Comparison of ENCODE assay signal across 9 mouse cellular contexts in genomic region chr2:93203682-93204081, GRCm38 (mm10). TPM values are rescaled to one million over a fixed set of nuclear protein-coding genes. Genes with fewer than 3 reads are reported as not detected.
A peak's percentile ranks its signal among the peaks of the same experiment; 100 is the strongest.
DNase-seq lines count a peak whose midpoint lies in the region; ATAC-seq and TF ChIP-seq lines count a peak whose summit lies in the region.
"Had no signal": no experiment of that assay in that cellular context is flagged by ENCODE, and none has a peak within 500 bp of the region (broad histone marks: within the 10 kb centered on the region; RNA-seq: fewer than 3 reads in every experiment).

No protein-coding gene starts in this region.

- peaks cover 11 to 21% of the 10 kb centered on the region in 2 experiments for H3K4me1 ChIP-seq in CH12.LX (ENCODE audit: control insufficient read depth in 1 of 2, insufficient read depth in 2 of 2)
- no peaks in the 10 kb centered on the region for H3K4me1 ChIP-seq in stomach, embryonic 14.5 days (ENCODE audit: control insufficient read depth, insufficient read depth, low read length)

- dilution Hi-C loops in CH12.LX (cut with MboI; ENCODE audit: extremely low pct_ligation_motif_present, extremely low pct_unique_long_range_greater_than_20kb, low sequenced_read_pairs) = no loop called here

- H3K27me3 ChIP-seq in CH12.LX (replicated peaks) = peaks cover 78% of the 10 kb centered on the region
- H3K27me3 ChIP-seq in stomach, embryonic 14.5 days (ENCODE audit: control insufficient read depth, insufficient read depth, low read length) = no peaks in the 10 kb centered on the region
- H3K27me3 ChIP-seq: embryonic facial prominence, embryonic 12.5 days had no signal

- no peak overlapping the region for H3K9ac ChIP-seq in CH12.LX (ENCODE audit: insufficient read depth, low read depth)
- no peak overlapping the region for H3K9ac ChIP-seq in stomach, embryonic 14.5 days (replicated peaks; ENCODE audit: low read depth, low read length)
- H3K9ac ChIP-seq: embryonic facial prominence, embryonic 12.5 days had no signal

- DNase-seq in CH12.LX (ENCODE audit: extremely low read depth) (no peak), ZHBTc4 (ENCODE audit: low read depth, low spot score) (peak; percentile 71)
- DNase-seq in heart, postnatal 10 days = peak; percentile 72 to 83
- peak; percentile 86 for DNase-seq in kidney, postnatal 10 days
- peak; percentile 66 for DNase-seq in lung, postnatal 36 days
- no peak for DNase-seq in urinary bladder, adult 2 months (ENCODE audit: low spot score)

- TF ChIP-seq RAD21 in CH12.LX (IDR thresholded peaks at IDR 0.05; ENCODE audit: low read depth, low read length) = peak; percentile 37

- no peak overlapping the region for H3K4me3 ChIP-seq in CH12.LX (replicated peaks in 1 of 3; ENCODE audit: low read depth in 2 of 3, low read length in 2 of 3, poor library complexity in 1 of 3)
- no peak overlapping the region for H3K4me3 ChIP-seq in stomach, embryonic 14.5 days (ENCODE audit: low read depth, low read length)
- H3K4me3 ChIP-seq: embryonic facial prominence, embryonic 12.5 days had no signal

- TF ChIP-seq EP300 in CH12.LX (IDR thresholded peaks at IDR 0.05; ENCODE audit: low read length) = no peak

- intact Hi-C loops in heart, postnatal 10 days (cut with DNase I) = loop anchor here (1.0 to 5.0 kb wide), 2 partner anchors 215 to 269 kb away; no protein-coding TSS in a partner anchor

- no peak for TF ChIP-seq POLR2A in CH12.LX (IDR thresholded peaks at IDR 0.05; ENCODE audit: low read depth, low read length)

- no peaks in the 10 kb centered on the region for H3K79me2 ChIP-seq in CH12.LX (replicated peaks; ENCODE audit: control insufficient read depth, extremely low read depth, insufficient read depth, poor library complexity, severe bottlenecking)

- peaks cover 0 to 4% of the 10 kb centered on the region in 2 experiments for H3K36me3 ChIP-seq in CH12.LX (replicated peaks in 1 of 2; ENCODE audit: control insufficient read depth in 1 of 2, insufficient read depth in 1 of 2, low read length in 1 of 2)
- no peaks in the 10 kb centered on the region for H3K36me3 ChIP-seq in stomach, embryonic 14.5 days (ENCODE audit: control insufficient read depth, insufficient read depth, low read length)
- H3K36me3 ChIP-seq: embryonic facial prominence, embryonic 12.5 days had no signal

- peak; percentile 39 for ATAC-seq in common myeloid progenitor, adult 5-6 weeks (replicated peaks; ENCODE audit: low read depth, poor library complexity, severe bottlenecking)
- 0 out of 2 replicates have a peak, but pooled peaks have one; percentile 11 for ATAC-seq in stomach, embryonic 14.5 days (ENCODE audit: insufficient number of reproducible peaks, insufficient read depth, low FRiP score, low read depth)

- no peak overlapping the region for H3K4me2 ChIP-seq in CH12.LX (ENCODE audit: insufficient read depth, low read depth, poor library complexity, severe bottlenecking)
- H3K4me2 ChIP-seq in stomach, embryonic 14.5 days (replicated peaks; ENCODE audit: low read depth, low read length) = no peak overlapping the region
- H3K4me2 ChIP-seq: embryonic facial prominence, embryonic 12.5 days had no signal

- in situ Hi-C loops in CH12.LX (cut with MboI; ENCODE audit: low pct_ligation_motif_present, low pct_unique_long_range_greater_than_20kb, low sequenced_read_pairs) = loop anchor here (25.0 kb wide), 1 partner anchor 559 kb away; no protein-coding TSS in a partner anchor

- TF ChIP-seq CTCF in CH12.LX (conservative IDR thresholded peaks at IDR 0.05 in 1 of 2, IDR thresholded peaks at IDR 0.05 in 1 of 2; ENCODE audit: low read depth in 2 of 2, low read length in 2 of 2) = peak in 1 of 2 experiments; percentile 66; a peak in 2 of 4 replicates

- no peaks in the 10 kb centered on the region for H3K9me3 ChIP-seq in CH12.LX (replicated peaks; ENCODE audit: low read length)
- H3K9me3 ChIP-seq in stomach, embryonic 14.5 days (ENCODE audit: control insufficient read depth, low read depth, low read length) = no peaks in the 10 kb centered on the region
- H3K9me3 ChIP-seq: embryonic facial prominence, embryonic 12.5 days had no signal

- H3K27ac ChIP-seq in CH12.LX (ENCODE audit: insufficient read depth, low read depth) = no peak overlapping the region
- H3K27ac ChIP-seq in stomach, embryonic 14.5 days (ENCODE audit: low read length) = no peak overlapping the region
- H3K27ac ChIP-seq: embryonic facial prominence, embryonic 12.5 days had no signal

- 16% methylated on average over 10 of the region's 10 CpGs for WGBS in stomach, embryonic 14.5 days

TF ChIP-seq in CH12.LX, 34 proteins besides CTCF, POLR2A, EP300 and RAD21:
- peak; percentile 53 for TF ChIP-seq SMC3 (IDR thresholded peaks at IDR 0.05; ENCODE audit: low read depth, low read length)
- no peak for TF ChIP-seq RCOR1 (conservative IDR thresholded peaks at IDR 0.05; ENCODE audit: low read depth, low read length)

RNA-seq across cellular contexts. Expression of gene Trp53i11, which starts 16.3 kb away (rescaled TPM):
- total RNA-seq in CH12.LX (2012; rRNA removed) = 17.4 and 32.1 TPM in 2 replicates
- 0.36 and 0.49 TPM in 2 replicates for total RNA-seq in CH12.LX (2014; rRNA removed)
- 0.50 and 0.73 TPM in 2 replicates for polyA plus RNA-seq in CH12.LX (2012; ENCODE audit: insufficient read length, low read depth)
- 2.6 and 4.6 TPM in 2 replicates for total RNA-seq in common myeloid progenitor, adult 5-6 weeks (2017)
- total RNA-seq in heart, postnatal 10 days (2021) = 10 to 100 TPM; 77.4 to 80.7 TPM
- 54.6 and 56.6 TPM in 2 replicates for polyA plus RNA-seq in stomach, embryonic 14.5 days (2014; fragmentation: Nextera tagmentation; extraction: Ambion mirVana)
- polyA plus RNA-seq in urinary bladder, adult 2 months (2012; rRNA removed) = 54.5 and 67.6 TPM in 2 replicates

Comparison
In these comparisons a context has a peak if more than half of its experiments do, and no peak if none do; other contexts are left out.
1. DNase-seq: peak in ZHBTc4 (single experiment), heart, postnatal 10 days (2 of 2), kidney, postnatal 10 days (single experiment) and lung, postnatal 36 days (single experiment); none in CH12.LX (single experiment) and urinary bladder, adult 2 months (single experiment).